Mouse (Mus musculus) limb, embryonic 15.5 days (tissue): ENCODE measurements at regions not wholly inside any gene's neighbourhood (a gene's known extent, or its start where the extent isn't known, plus 50 kb on each side); places are given as distances from the start of the nearest gene placed in this dataset.

Experiments
- ATAC-seq: fragments of 200-750 bp; cut with Nextera tagmentation; 2 replicates; pipeline ENCODE4 v1.8.0; 2017; ENCODE audit warnings: low read depth, moderate TSS enrichment; ENCODE audit not compliant: insufficient number of reproducible peaks, low FRiP score, low TSS enrichment
- H3K27ac ChIP-seq: fragments of 300-500 bp; sonication (generic); 2 replicates; pipeline ENCODE4 v1.5.1; 2015; ENCODE audit warnings: moderate library complexity, mild to moderate bottlenecking, inconsistent platforms
- H3K27me3 ChIP-seq: fragments of 300-500 bp; sonication (generic); 2 replicates; pipeline ENCODE4 v1.6.1; 2015; ENCODE audit warnings: inconsistent platforms
- H3K36me3 ChIP-seq: fragments of 300-500 bp; sonication (generic); 2 replicates; pipeline ENCODE4 v1.6.1; 2015; ENCODE audit warnings: inconsistent platforms
- H3K4me1 ChIP-seq: fragments of 300-500 bp; sonication (generic); 2 replicates; pipeline ENCODE4 v1.6.1; 2015; ENCODE audit warnings: inconsistent platforms
- H3K4me2 ChIP-seq: fragments of 300-500 bp; sonication (generic); 2 replicates; pipeline ENCODE4 v1.6.1; 2015; ENCODE audit warnings: mild to moderate bottlenecking, inconsistent platforms
- H3K4me3 ChIP-seq: fragments of 300-500 bp; sonication (generic); 2 replicates; pipeline ENCODE4 v1.5.1; 2015; ENCODE audit warnings: mild to moderate bottlenecking, inconsistent platforms
- H3K9ac ChIP-seq: fragments of 300-500 bp; sonication (generic); 2 replicates; pipeline ENCODE4 v1.6.1; 2015; ENCODE audit warnings: inconsistent platforms
- H3K9me3 ChIP-seq: fragments of 300-500 bp; sonication (generic); 2 replicates; pipeline ENCODE4 v1.6.1; 2016; ENCODE audit warnings: inconsistent platforms
- WGBS: fragments of 180-500 bp; shearing (Covaris S2); methylation state at CpG from one replicate; pipeline ENCODE4 v1.1.7; 2015; 5-methylcytosine and 5-hydroxymethylcytosine counted together

GRCm38 (mm10) chr8:86320938-86321337, 259.5 kb downstream of the Abcc12 start:
- no peaks in the 10 kb centered on the region for H3K36me3 ChIP-seq
- H3K4me3 ChIP-seq: no peak overlapping the region
- H3K9me3 ChIP-seq: no peaks in the 10 kb centered on the region
- no peak overlapping the region for H3K27ac ChIP-seq
- no peaks in the 10 kb centered on the region for H3K4me1 ChIP-seq
- no peak for ATAC-seq
- 83% methylated on average over 3 of the region's 3 CpGs for WGBS
- no peak overlapping the region for H3K4me2 ChIP-seq
- H3K9ac ChIP-seq: no peak overlapping the region
- no peaks in the 10 kb centered on the region for H3K27me3 ChIP-seq

DNA sequence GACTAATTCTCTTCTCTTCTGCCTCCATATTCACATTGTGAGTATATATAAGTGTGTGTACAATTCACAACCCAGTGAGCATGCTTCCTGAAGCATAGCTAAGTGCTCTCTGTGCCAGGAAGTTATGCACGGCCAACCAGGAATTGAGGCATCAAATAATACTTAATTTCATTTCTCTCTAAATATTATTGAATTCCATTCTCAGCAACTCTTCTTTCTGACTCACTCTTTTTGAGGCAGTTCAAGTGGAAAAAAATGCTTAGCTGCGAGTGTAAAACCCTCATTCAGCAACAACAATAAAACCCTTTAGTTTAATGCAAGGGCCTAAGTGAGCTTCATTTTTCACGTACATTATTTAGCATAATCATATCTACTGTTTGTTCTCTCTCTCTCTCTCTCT, 262.0 kb downstream of the Abcc12 start:
- Histone ChIP-seq H3K4me3 (no peak overlapping the region), H3K36me3 (no peaks in the 10 kb centered on the region), H3K4me2 (no peak overlapping the region), H3K9ac (no peak overlapping the region), H3K27ac (no peak overlapping the region), H3K9me3 (no peaks in the 10 kb centered on the region), H3K4me1 (no peaks in the 10 kb centered on the region), H3K27me3 (no peaks in the 10 kb centered on the region)
- WGBS: 70% methylated on average over 3 of the region's 3 CpGs
- no peak for ATAC-seq

GRCm38 (mm10) chr8:86316236-86316635, 264.2 kb downstream of the Abcc12 start:
- no peaks in the 10 kb centered on the region for H3K9me3 ChIP-seq
- WGBS: 74% methylated on average over 7 of the region's 7 CpGs
- no peak overlapping the region for H3K4me2 ChIP-seq
- no peaks in the 10 kb centered on the region for H3K36me3 ChIP-seq
- H3K9ac ChIP-seq: no peak overlapping the region
- no peak for ATAC-seq
- H3K27me3 ChIP-seq: no peaks in the 10 kb centered on the region
- H3K4me3 ChIP-seq: no peak overlapping the region
- H3K4me1 ChIP-seq: no peaks in the 10 kb centered on the region
- no peak overlapping the region for H3K27ac ChIP-seq

DNA sequence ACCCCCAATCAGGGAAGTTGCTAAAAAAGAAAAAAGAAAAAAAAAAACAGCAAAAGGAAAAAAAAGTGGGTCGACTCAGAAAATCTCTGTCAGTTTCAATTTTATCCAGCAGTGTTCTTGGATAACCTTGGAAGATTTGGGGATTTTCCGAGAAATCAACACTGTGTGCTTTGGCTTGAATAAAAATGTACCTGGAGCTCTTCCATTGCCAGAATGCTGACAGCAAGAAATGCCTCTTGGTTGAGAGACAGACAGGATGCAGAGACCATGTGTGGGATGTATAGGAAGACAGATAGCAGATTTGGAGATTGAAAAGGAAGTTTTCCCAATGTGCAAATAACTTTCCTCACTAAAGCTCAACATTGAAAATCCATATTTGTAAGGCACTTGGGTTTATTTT, 271.0 kb downstream of the Abcc12 start:
- Histone ChIP-seq H3K36me3 (no peaks in the 10 kb centered on the region), H3K27ac (no peak overlapping the region), H3K4me2 (no peak overlapping the region), H3K9me3 (no peaks in the 10 kb centered on the region), H3K4me3 (no peak overlapping the region), H3K27me3 (no peaks in the 10 kb centered on the region), H3K9ac (no peak overlapping the region), H3K4me1 (no peaks in the 10 kb centered on the region)
- no peak for ATAC-seq
- WGBS: 57% methylated on average over 2 of the region's 2 CpGs

GRCm38 (mm10) chr8:86307339-86307738, 273.1 kb downstream of the Abcc12 start:
- WGBS: 77% methylated on average over 3 of the region's 3 CpGs
- Histone ChIP-seq H3K4me3 (no peak overlapping the region), H3K4me2 (no peak overlapping the region), H3K4me1 (no peaks in the 10 kb centered on the region), H3K27me3 (no peaks in the 10 kb centered on the region), H3K9ac (no peak overlapping the region), H3K9me3 (no peaks in the 10 kb centered on the region), H3K36me3 (no peaks in the 10 kb centered on the region), H3K27ac (no peak overlapping the region)
- no peak for ATAC-seq

GRCm38 (mm10) chr8:86301885-86302509, 278.5 kb downstream of the Abcc12 start:
- no peak overlapping the region for H3K4me3 ChIP-seq
- no peak overlapping the region for H3K4me2 ChIP-seq
- H3K27ac ChIP-seq: no peak overlapping the region
- no peaks in the 10 kb centered on the region for H3K9me3 ChIP-seq
- H3K27me3 ChIP-seq: no peaks in the 10 kb centered on the region
- H3K36me3 ChIP-seq: no peaks in the 10 kb centered on the region
- 48% methylated on average over 4 of the region's 4 CpGs for WGBS
- H3K4me1 ChIP-seq: no peaks in the 10 kb centered on the region
- no peak for ATAC-seq
- H3K9ac ChIP-seq: no peak overlapping the region

GRCm38 (mm10) chr8:86288713-86289384, 291.6 kb downstream of the Abcc12 start:
- WGBS: 33% methylated on average over 3 of the region's 3 CpGs
- no peak overlapping the region for H3K4me3 ChIP-seq
- ATAC-seq: no peak
- no peaks in the 10 kb centered on the region for H3K36me3 ChIP-seq
- H3K27ac ChIP-seq: no peak overlapping the region
- H3K4me2 ChIP-seq: no peak overlapping the region
- no peak overlapping the region for H3K9ac ChIP-seq
- H3K9me3 ChIP-seq: no peaks in the 10 kb centered on the region
- H3K4me1 ChIP-seq: no peaks in the 10 kb centered on the region
- H3K27me3 ChIP-seq: no peaks in the 10 kb centered on the region

DNA sequence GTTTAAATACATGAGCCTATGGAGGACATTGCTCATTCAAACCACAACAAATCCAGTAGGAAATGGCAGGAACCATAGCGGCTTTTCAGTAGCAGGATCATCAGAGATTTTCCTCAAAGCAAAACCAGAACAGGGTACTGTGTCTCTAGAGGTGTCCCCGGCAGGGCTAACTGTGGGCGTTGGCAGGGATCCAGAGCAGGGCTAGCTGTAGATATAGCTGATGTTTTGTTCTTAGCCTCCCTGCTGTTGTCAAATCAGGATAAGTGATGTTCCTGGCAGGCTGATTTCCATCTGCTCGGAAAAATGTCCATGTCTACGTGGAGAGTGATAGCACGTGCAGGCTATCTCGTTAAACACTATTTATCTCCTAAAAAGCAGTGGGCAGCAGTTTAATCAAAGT, 297.6 kb downstream of the Abcc12 start:
- no peak overlapping the region for H3K4me3 ChIP-seq
- no peak overlapping the region for H3K9ac ChIP-seq
- H3K4me2 ChIP-seq: no peak overlapping the region
- no peaks in the 10 kb centered on the region for H3K4me1 ChIP-seq
- no peaks in the 10 kb centered on the region for H3K27me3 ChIP-seq
- H3K27ac ChIP-seq: no peak overlapping the region
- no peaks in the 10 kb centered on the region for H3K36me3 ChIP-seq
- no peaks in the 10 kb centered on the region for H3K9me3 ChIP-seq
- no peak for ATAC-seq
- WGBS: 58% methylated on average over 7 of the region's 7 CpGs

GRCm38 (mm10) chr8:86280093-86280721, 300.3 kb downstream of the Abcc12 start:
- Histone ChIP-seq H3K27ac (no peak overlapping the region), H3K9me3 (no peaks in the 10 kb centered on the region), H3K4me1 (no peaks in the 10 kb centered on the region), H3K27me3 (no peaks in the 10 kb centered on the region), H3K4me3 (no peak overlapping the region), H3K4me2 (no peak overlapping the region), H3K9ac (no peak overlapping the region), H3K36me3 (no peaks in the 10 kb centered on the region)
- no peak for ATAC-seq
- 60% methylated on average over 18 of the region's 18 CpGs for WGBS

DNA sequence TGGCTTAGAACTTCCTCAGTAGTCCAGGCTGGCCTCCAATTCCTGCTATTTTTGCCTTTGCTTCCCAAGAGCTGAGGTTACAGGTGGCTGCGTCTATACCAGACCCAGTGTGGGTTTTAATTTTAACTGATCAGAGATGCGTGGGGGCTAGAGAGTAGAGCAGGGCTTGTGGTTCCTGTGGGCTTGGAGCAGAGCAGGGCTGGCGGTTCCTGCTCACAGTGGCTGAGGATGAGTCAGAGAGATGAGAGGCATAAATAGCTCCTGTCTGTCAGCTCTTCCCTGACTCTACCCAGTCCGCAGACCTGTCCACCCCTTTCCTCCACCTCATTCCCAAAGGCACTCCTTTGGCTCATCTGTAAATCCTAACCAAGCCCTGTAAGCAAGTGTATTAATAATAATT, 304.8 kb downstream of the Abcc12 start:
- Histone ChIP-seq H3K9ac (no peak overlapping the region), H3K4me1 (peaks cover 6% of the 10 kb centered on the region), H3K4me3 (no peak overlapping the region), H3K4me2 (no peak overlapping the region), H3K9me3 (no peaks in the 10 kb centered on the region), H3K27me3 (no peaks in the 10 kb centered on the region), H3K27ac (no peak overlapping the region), H3K36me3 (no peaks in the 10 kb centered on the region)
- 84% methylated on average over 4 of the region's 4 CpGs for WGBS
- ATAC-seq: no peak

- Histone ChIP-seq H3K27ac (no peak overlapping the region), H3K9me3 (no peaks in the 10 kb centered on the region), H3K27me3 (no peaks in the 10 kb centered on the region), H3K4me2 (no peak overlapping the region), H3K4me3 (no peak overlapping the region), H3K4me1 (peaks cover 6% of the 10 kb centered on the region), H3K9ac (no peak overlapping the region), H3K36me3 (no peaks in the 10 kb centered on the region)
- 17% methylated on average over 3 of the region's 3 CpGs for WGBS
- peak; percentile 75 for ATAC-seq
These were observed 306.7 kb downstream of the Abcc12 start for GRCm38 (mm10) chr8:86273811-86274210.

DNA sequence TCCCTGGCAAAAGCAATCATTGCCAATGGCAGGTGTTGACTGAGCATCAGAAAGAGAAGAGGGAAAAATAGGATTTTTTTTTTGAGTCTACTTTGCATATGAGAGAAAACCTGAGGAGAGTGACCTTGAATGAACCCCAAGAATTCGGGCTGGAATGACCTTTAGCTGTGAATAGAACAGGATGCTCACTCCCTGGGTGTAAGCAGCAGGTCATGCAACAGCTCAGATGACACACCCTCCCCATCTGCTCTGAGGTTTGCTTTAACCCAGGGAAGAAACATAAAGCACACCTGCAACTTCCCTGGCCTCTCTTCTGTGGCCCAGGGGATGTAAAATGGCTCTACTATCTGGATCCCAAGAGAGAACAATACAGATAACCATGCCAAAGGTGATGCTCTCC, 307.9 kb downstream of the Abcc12 start:
- Histone ChIP-seq H3K27ac (no peak overlapping the region), H3K9ac (no peak overlapping the region), H3K36me3 (no peaks in the 10 kb centered on the region), H3K9me3 (no peaks in the 10 kb centered on the region), H3K4me1 (peaks cover 6% of the 10 kb centered on the region), H3K27me3 (no peaks in the 10 kb centered on the region), H3K4me3 (no peak overlapping the region), H3K4me2 (no peak overlapping the region)
- WGBS: 36% methylated on average over 1 of the region's 1 CpGs
- no peak for ATAC-seq
